Mouse (Mus musculus) macrophage (primary cell): ENCODE measurements around the gene Csn1s2b. TPM values are rescaled to one million over a fixed set of nuclear protein-coding genes. Genes with fewer than 3 reads are reported as not detected.
"Not testable (repeated sequence)": the region's sequence is repeated elsewhere in the genome, so short reads cannot be mapped to it uniquely, and the experiment has no call there.

Experiments used
- H3K27ac ChIP-seq: fragments of 350-480 bp; formaldehyde crosslinking; 2 replicates; pipeline ENCODE4 v1.9.0; 2021
- H3K36me3 ChIP-seq: fragments of 350-480 bp; formaldehyde crosslinking; 2 replicates; pipeline ENCODE4 v1.9.0; 2021; ENCODE audit errors: inconsistent target
- H3K4me3 ChIP-seq: fragments of 350-480 bp; formaldehyde crosslinking; 2 replicates; pipeline ENCODE4 v1.9.0; 2021; ENCODE audit errors: inconsistent target
- H3K79me2 ChIP-seq: fragments of 350-480 bp; formaldehyde crosslinking; 2 replicates; pipeline ENCODE4 v1.9.0; 2021; ENCODE audit errors: inconsistent target
- WGBS: methylation state at CpG from one replicate; pipeline ENCODE4 v1.1.7; 2026; ENCODE audit warnings: inconsistent platforms; ENCODE audit not compliant: missing documents; 5-methylcytosine and 5-hydroxymethylcytosine counted together
- polyA plus RNA-seq: library from polyadenylated mRNA; stranded (reverse); fragments of 250-400 nt; gene quantifications from 3 replicates; pipeline ENCODE4 v1.2.4, GENCODE M21; 2018; ENCODE audit warnings: inconsistent platforms
- total RNA-seq, 78 experiments: library from RNA; depleted of rRNA; stranded (reverse); fragments of 250-400 nt; gene quantifications; 1 replicate in 9 of 78; 2 replicates in 24 of 78; 3 replicates in 43 of 78; 4 replicates in 2 of 78; pipeline ENCODE4 v1.2.4; 2018; ENCODE audit warnings: inconsistent platforms in 56 of 78

The Csn1s2b gene
- total RNA-seq (2018; cell fraction: chromatin; rRNA removed): not detected
- not detected for total RNA-seq (2018; cell fraction: cytosol; rRNA removed)
- total RNA-seq (2018; cell fraction: nucleus; rRNA removed): not detected
- polyA plus RNA-seq: not detected in 3 replicates

DNA sequence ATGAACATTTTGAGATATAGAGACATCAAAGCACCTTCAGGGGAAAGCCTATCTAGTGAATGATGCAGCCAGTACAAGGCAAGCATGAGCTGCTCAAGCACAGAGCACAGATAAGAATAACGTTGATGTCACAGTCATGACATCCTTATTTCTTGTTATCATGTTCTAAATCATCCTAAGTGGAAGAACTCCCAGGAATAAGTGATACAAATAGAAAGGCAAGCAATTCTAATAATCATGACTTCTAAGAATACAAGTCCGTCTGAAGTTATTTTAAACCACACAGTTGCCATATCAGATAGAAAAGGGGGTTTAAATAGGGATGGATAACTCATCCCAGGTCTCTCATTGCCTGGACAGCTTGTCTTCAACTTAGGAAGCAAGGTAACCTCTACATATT lies at the start of gene Csn1s2b:
Gene Csn1s2b (plus strand): TSS at position 301 of the 400 bp plus-strand sequence.
- 79% methylated on average over 2 of the region's 2 CpGs for WGBS
- H3K27ac ChIP-seq: no peak within 1 kb of the TSS
- no peaks in the 10 kb centered on the region for H3K79me2 ChIP-seq
- no peaks in the 10 kb centered on the region for H3K36me3 ChIP-seq
- H3K4me3 ChIP-seq: no peak within 1 kb of the TSS

DNA sequence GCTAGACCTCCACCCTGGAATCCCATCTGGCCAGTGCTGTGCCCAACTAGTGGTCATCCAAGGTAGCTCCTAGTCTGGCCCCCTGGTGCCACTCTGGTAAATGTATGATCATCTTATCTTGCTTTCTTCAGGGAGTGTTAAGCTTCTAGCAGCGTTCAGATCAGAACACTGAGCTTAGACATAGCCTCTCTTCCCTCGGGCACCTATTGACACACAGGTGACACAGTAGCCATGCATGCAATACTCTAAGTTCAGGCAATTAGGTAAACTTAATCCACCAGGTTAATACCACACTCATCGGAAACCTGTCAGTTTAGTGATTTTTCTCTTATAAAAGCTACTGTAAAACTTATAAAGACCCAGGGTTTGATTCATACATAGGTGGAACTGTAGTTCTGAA lies 43.3 kb upstream of the Csn1s2b start:
- H3K36me3 ChIP-seq: no peaks in the 10 kb centered on the region
- no peak overlapping the region for H3K4me3 ChIP-seq
- no peak overlapping the region for H3K27ac ChIP-seq
- no peaks in the 10 kb centered on the region for H3K79me2 ChIP-seq
- WGBS: 97% methylated on average over 3 of the region's 3 CpGs

DNA sequence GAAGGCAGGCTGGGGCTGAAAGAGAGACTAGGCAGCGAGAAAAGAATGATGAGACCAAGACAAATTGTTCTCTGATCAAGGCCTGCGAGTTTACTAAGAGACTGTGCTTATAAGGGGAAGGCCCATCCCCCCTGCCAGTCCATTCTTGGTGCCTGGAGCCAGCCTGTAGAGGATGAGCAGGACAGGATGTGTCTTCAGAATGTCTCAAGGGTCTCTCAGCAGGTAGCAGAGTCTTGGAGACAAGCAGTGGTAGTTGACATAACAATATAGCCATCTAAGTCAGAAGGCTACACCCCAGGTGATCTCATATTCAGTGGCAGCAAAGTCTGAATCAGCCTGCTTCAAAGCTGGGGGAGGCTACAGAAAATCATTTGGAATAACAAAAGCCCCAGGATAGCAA lies 35.7 kb upstream of the Csn1s2b start:
- not testable (repeated sequence) for H3K36me3 ChIP-seq, H3K4me3 ChIP-seq, H3K27ac ChIP-seq, H3K79me2 ChIP-seq
- WGBS: 60% methylated on average over 2 of the region's 2 CpGs

DNA sequence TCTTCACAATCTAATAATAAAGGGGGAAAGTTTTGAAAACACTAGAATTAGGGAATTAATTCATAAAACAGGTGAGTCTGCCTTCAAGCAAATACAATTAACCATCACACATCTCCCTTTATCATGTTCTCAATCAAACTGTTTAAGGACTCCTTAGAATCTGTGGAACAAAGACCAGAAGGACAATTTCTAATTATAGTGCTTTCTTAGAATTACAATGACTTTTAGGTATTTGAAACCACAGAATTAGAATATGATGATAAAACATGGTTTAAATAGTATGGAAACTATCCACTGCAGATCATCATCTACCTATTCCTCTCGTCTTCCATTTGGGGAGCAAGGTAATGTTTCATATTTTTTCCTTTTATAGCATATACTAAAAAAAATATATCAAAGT lies 33.6 kb upstream of the Csn1s2b start, which contains the start of gene Csn1s2a:
Gene Csn1s2a (plus strand): TSS at position 301 of the 400 bp plus-strand sequence.
- 60% methylated on average over 1 of the region's 1 CpGs for WGBS
- H3K79me2 ChIP-seq: no peaks in the 10 kb centered on the region
- H3K27ac ChIP-seq: no peak within 1 kb of the TSS
- no peaks in the 10 kb centered on the region for H3K36me3 ChIP-seq
- H3K4me3 ChIP-seq: no peak within 1 kb of the TSS

DNA sequence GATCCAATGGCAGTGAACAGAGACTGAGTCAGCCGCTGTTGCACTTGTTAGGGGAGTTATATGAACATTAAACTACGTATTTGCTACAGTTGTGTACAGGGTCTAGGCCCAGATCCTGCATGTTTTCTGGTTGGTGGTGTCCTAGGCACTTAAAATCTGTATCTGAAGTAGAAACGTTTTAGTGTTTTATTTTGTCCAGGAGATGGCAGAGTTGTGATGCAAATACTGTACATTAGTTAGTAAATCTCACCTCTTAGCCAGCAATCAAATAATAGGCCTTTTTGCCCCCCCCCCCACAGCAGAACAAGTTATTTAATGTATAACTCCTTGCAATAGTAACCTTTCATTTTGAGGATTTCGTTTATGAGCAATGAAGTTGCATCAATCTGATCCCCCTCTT lies 25.2 kb upstream of the Csn1s2b start:
- no peaks in the 10 kb centered on the region for H3K79me2 ChIP-seq
- no peak overlapping the region for H3K27ac ChIP-seq
- WGBS: 45% methylated on average over 4 of the region's 4 CpGs
- no peak overlapping the region for H3K4me3 ChIP-seq
- no peaks in the 10 kb centered on the region for H3K36me3 ChIP-seq

DNA sequence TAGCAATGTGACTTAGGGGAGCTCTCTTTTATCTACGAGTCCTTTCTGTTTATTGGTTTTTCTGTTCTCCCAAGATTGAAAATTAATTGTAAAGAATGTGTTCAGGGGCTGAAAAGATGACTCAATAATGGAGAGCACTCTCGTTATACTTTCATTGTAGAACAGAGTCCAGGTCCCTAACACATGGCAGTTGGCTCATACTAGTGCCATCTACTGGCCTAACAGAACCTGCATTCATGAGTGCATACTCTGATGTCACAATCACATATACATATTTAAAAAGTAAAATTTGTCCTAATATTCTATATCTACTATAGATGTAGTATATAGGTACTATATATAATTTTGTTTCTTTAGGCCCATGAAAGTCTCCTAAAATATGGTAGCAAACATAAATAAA lies 1.4 kb downstream of the Csn1s2b start:
- Histone ChIP-seq H3K4me3 (no peak overlapping the region), H3K27ac (no peak overlapping the region), H3K36me3 (no peaks in the 10 kb centered on the region), H3K79me2 (no peaks in the 10 kb centered on the region)
- 63% methylated on average over 2 of the region's 2 CpGs for WGBS

DNA sequence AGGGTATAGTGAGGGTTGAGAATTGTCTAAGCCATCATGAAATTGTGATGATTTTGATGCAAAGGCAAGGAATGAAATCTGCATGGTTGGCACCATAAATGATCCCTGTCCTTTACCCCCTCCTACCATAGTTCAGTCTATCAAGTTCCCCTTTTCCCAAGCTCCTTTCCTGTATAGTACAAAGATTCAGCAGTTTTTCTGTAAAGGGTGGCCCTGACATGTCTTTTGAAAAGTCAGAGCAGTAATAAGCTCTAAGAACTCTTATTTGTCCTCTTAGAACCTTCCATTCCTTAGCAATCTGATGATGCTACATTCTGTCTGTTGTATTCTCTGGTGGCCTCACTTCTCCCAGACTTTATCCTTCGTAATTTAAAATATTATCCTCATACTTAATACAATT lies 17.5 kb downstream of the Csn1s2b start, which contains the start of gene Prr27:
Gene Prr27 (plus strand): TSS at position 301 of the 400 bp plus-strand sequence.
- no peak within 1 kb of the TSS for H3K4me3 ChIP-seq
- H3K79me2 ChIP-seq: no peaks in the 10 kb centered on the region
- no peak within 1 kb of the TSS for H3K27ac ChIP-seq
- WGBS: 38% methylated on average over 1 of the region's 1 CpGs
- H3K36me3 ChIP-seq: no peaks in the 10 kb centered on the region

DNA sequence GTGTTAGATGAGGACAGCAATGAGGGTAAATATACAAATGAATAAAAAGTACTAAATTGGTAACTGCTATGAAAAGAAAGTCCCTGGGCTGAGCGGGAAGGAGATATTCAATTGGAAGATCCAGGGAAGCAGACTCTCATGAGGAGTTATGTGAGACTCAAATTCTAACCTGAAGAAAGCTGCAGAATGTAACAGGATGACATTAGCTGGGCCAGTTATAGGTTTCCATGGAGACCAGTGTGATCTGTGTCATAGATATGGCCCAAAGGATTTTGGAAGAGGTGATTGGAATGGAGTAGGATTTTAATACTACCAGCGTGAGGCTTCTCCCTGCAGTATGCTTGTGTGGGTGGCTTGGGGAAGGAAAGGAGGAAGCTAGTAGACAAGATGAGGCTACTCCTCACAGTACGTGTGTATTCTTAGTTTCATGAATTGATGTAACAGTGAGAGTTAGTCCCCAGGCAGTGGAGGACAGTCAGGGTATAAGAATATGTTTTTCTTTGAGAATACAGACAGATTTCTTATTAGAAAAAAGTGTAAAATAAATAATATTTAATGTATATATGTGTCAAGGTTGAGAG lies 47.3 kb downstream of the Csn1s2b start:
- H3K36me3 ChIP-seq: no peaks in the 10 kb centered on the region
- H3K79me2 ChIP-seq: no peaks in the 10 kb centered on the region
- no peak overlapping the region for H3K27ac ChIP-seq
- H3K4me3 ChIP-seq: no peak overlapping the region
- WGBS: 93% methylated on average over 3 of the region's 3 CpGs

DNA sequence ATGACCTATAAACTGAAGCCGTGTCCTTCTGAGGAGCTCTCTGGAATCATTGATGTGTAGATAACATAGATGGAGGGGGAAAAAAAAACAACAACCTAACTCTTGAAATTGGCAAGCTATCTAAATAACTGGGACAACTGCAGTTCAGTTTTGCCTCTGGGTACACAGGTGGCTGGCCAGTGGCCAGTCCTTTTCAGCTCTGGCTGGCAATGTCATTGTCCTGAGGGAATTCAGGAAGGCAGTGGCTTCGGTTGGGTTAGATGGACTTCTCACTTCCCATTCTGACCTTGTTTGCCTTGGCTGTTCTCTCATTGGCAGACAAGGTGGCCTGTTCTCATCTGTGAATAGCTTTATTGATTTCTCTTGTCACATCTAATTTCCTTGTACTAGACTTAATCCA lies 62.2 kb downstream of the Csn1s2b start:
- Histone ChIP-seq H3K27ac (no peak overlapping the region), H3K4me3 (no peak overlapping the region), H3K36me3 (no peaks in the 10 kb centered on the region), H3K79me2 (no peaks in the 10 kb centered on the region)
- WGBS: 67% methylated on average over 2 of the region's 2 CpGs

DNA sequence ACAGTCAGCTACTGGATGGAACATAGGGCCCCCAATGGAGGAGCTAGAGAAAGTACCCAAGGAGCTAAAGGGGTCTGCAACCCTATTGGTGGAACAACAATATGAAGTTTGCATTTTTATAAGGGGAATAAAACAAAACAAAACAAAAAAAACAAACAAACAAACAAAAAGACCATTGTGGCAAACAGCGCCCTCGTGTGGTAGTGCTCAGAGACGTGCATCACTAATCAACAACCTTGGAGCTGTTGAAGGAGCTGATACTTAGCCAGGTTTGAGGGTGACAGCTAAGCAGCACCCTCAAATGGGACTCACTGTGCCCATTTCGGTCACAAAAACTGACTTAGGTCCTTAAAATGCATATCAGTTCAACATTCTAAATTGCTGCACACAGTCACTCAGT lies 63.5 kb downstream of the Csn1s2b start:
- Histone ChIP-seq H3K27ac (no peak overlapping the region), H3K79me2 (no peaks in the 10 kb centered on the region), H3K36me3 (no peaks in the 10 kb centered on the region), H3K4me3 (no peak overlapping the region)
- WGBS: 40% methylated on average over 4 of the region's 4 CpGs

Other genes with a start within 250 kb of the Csn1s2b start
- not detected in 3 replicates for gene Sult1d1, start 239.1 kb upstream of the Csn1s2b start, polyA plus RNA-seq
- gene Sult1e1, start 216.5 kb upstream of the Csn1s2b start, polyA plus RNA-seq: not detected in 3 replicates
- not detected in 3 replicates for gene Csn1s1, start 141.9 kb upstream of the Csn1s2b start, polyA plus RNA-seq
- not detected in 3 replicates for gene Csn2, start 108.5 kb upstream of the Csn1s2b start, polyA plus RNA-seq
- gene Csn1s2a, start 33.5 kb upstream of the Csn1s2b start, polyA plus RNA-seq: not detected in 3 replicates
- not detected in 3 replicates for gene Prr27, start 17.6 kb downstream of the Csn1s2b start, polyA plus RNA-seq
- gene Odam, start 76.9 kb downstream of the Csn1s2b start, polyA plus RNA-seq: not detected in 3 replicates
- gene Csn3, start 117.5 kb downstream of the Csn1s2b start, polyA plus RNA-seq: not detected in 3 replicates
- not detected in 3 replicates for gene 2310003L06Rik, start 161.4 kb downstream of the Csn1s2b start, polyA plus RNA-seq
- not detected in 3 replicates for gene Gm28434, start 161.4 kb downstream of the Csn1s2b start, polyA plus RNA-seq
- gene Cabs1, start 171.4 kb downstream of the Csn1s2b start, polyA plus RNA-seq: not detected in 3 replicates
- gene Smr3a, start 194.5 kb downstream of the Csn1s2b start, polyA plus RNA-seq: not detected in 3 replicates